Mouse (Mus musculus): ENCODE results near the gene Flrt2.

DNA sequence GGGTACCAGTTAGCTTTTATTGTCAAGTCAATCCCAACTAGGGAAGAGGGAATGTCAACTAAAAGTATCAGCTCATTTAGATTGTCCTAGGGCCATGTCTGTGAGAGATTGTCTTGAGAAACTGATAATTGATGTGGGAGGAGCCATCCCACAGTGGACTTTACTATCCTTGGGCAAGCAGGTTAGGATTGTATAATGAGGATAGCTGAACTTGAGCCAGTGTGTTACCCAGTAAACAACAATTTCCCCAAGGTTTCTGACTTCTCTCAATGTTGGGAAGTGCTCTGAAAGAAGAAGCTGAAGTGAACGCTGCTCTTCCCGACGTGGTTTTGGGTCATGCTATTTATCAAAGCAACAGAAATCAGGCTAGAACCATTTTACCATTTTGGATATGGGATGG, 13.0 kb downstream of the Flrt2 start:
- TF ChIP-seq CTCF (IDR thresholded peaks at IDR 0.05; ENCODE audit: insufficient read depth, low read length): no peak
- TF ChIP-seq POLR2A (IDR thresholded peaks at IDR 0.05; ENCODE audit: borderline replicate concordance, extremely low read depth, low read depth, low read length): no peak

Measured in lung, adult 2 months (tissue).